Mouse (Mus musculus) thymus, adult 2 months (tissue): ENCODE data around the gene Srp54a.

Source experiments
- CTCF ChIP-seq: fragments of 200-500 bp; IDR thresholded peaks from 2 replicates; pipeline ENCODE4 v1.5.1; 2012; ENCODE audit warnings: mild to moderate bottlenecking, control low read depth, low read length, moderate library complexity, borderline replicate concordance; ENCODE audit not compliant: control insufficient read depth, poor library complexity, insufficient read depth; ENCODE audit errors: extremely low read depth
- POLR2A ChIP-seq: fragments of 200-500 bp; IDR thresholded peaks from 2 replicates; pipeline ENCODE4 v1.6.1; 2012; ENCODE audit warnings: mild to moderate bottlenecking, low read length, control low read depth, moderate library complexity; ENCODE audit not compliant: control insufficient read depth, poor library complexity, insufficient read depth; ENCODE audit errors: extremely low read depth

- TF ChIP-seq CTCF: no peak
- TF ChIP-seq POLR2A: no peak
Measured at GRCm38 (mm10) chr12:55060212-55060898, 19.7 kb upstream of the Srp54a start.
